Mouse (Mus musculus) neutrophil, adult 5-6 weeks (primary cell): ENCODE measurements around the gene Sept5. TPM values are rescaled to one million over a fixed set of nuclear protein-coding genes. Genes with fewer than 3 reads are reported as not detected.

Source experiments
- ATAC-seq: fragments of 151-379, 151-347 bp; 2 replicates; pipeline ENCODE4 v1.8.0; 2017; ENCODE audit warnings: mild to moderate bottlenecking, moderate TSS enrichment; ENCODE audit not compliant: insufficient number of reproducible peaks, poor library complexity, low FRiP score, severe bottlenecking; ENCODE audit errors: extremely low read depth
- total RNA-seq: library from RNA; stranded (forward); fragments of 200-1000 nt; gene quantifications from 2 replicates; pipeline ENCODE4 v1.2.3, GENCODE M21; 2017

Sept5 gene
- total RNA-seq, 1 experiment from 2014 or later = 2.2 TPM

DNA sequence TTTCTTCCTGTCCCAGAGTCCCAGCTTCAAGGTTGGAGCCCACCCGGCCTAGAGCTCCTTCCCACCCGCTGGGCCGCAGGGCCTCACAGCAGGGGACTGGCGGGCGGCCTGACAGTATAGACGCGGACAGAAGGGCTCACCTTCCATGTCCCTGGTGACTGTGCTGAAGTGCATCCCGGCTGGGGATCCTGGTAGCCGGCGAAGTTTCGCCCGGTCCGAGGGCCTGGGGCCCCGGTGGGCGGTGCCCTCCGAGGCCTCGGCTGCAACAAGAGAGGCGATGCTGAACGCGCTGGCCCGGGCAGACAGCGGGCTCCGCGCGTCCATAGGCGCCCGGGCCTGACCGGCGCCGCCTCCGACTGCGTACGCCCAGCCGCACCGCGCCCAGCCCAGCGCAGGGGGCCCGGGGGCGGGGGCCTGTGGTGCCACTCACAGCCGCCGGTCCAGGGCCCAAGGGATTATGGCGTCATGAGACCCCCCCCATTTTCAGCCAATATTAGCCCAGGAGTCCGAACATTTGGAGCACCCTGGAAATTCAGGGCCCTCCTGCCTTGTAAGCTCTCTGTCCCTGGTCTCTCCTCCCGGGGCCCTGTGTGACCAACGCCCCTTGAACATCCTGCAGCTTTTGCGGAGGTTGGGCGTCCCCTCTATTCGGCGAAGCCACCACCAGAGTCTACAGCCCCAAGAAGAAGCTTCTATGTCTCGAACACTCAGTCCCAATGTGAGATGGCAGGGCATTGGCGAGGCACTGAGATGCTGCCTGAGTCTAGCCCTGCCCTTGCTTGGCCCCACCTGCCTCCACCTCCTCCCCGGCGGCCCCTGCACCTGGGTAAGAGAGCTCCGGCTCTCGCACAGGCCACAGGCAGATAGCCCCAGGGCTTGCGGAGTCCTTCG is 41.7 kb downstream of the Sept5 start:
- no peak for ATAC-seq

GRCm38 (mm10) chr16:18586906-18587546 is 42.7 kb downstream of the Sept5 start:
- ATAC-seq = no peak

GRCm38 (mm10) chr16:18586076-18586905 is 43.5 kb downstream of the Sept5 start:
- no peak for ATAC-seq

DNA sequence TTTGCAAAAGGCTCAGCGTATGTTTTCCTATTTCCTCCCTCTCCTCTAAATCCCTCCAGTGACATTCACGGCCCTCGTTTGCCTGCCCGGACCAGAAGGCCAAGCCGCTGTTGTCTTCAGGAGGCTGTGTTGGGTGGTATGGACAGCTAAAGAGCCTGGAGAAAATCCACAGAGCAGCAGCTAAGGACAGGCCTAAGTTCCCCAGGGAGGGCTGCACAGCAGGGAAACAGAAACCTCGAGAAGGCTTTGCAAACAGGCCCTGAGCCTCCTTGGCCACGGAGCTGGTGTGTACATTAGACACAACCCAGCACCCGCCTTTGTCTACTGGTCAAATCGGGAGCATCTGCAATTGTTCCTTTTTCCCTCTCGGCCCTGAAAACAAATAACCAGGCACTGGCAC is 44.1 kb downstream of the Sept5 start:
- no peak for ATAC-seq

DNA sequence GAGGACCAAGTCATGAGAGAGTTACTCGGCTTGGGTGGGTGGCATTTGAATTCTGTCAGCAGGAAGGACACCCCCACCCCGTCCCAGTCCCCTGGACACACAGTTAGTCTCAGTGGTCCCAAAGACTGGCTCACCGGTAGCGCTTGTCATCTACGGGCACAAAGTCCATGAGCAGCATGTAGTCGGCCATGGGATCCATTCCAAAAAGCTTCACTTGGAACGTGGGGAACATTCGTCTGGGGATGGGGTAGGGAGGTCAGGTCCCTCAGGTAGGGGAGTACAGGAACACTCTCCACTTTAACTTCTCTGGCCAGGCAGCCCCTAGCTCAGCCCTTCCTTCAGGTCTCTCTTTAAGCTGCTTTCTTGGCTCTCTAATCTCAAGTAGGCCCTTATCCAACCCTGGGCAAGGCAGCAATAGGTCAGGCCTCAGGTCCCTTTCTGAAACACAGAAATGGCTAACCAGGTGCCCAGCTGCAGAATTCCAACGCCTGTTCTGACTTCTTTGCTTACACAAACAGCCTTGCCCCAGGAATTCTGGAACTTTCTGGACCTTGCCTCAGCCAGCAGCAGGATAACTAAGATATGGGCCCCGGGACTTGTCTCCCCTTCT is 44.7 kb downstream of the Sept5 start:
- ATAC-seq = no peak

GRCm38 (mm10) chr16:18583673-18584357 is 45.9 kb downstream of the Sept5 start:
- ATAC-seq = no peak

- no peak for ATAC-seq
Measured at GRCm38 (mm10) chr16:18583169-18583568, 46.6 kb downstream of the Sept5 start.

DNA sequence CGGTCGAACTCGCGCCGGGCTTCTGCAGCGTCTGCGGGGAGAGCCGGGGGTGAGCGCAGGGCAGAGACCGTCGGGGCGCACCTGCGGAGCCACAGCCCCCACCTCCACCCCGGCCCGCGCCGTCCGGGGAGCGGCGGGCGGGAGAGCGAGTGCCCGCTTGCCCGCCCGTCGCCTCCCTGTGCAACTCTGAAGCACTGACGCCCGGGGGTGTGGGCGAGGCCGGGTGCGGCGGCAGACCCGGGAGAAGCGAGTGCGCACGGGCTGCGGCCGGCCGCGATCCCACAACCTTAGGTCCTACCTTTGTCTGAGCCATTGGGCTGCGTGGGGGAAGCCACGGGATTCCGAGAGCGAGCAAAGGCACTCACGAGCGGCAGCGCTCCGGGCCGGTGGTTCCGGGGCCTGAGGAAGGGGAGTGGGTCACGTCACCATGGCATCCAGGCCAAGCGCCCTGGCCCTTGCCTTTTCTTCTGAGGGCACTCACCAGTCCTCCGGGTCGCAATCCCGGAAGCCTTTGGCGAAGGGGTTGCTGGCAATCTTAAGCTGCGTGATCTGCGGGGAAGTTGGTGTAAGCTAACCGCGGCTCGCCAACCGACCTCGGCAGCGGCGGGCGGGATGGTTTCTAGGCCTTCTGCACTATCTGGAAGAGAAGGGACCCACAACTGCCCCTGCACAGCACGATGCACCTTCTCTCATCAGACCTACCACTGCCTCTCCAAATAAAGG is 47.2 kb downstream of the Sept5 start:
- ATAC-seq = no peak

GRCm38 (mm10) chr16:18581623-18582205 is 48.0 kb downstream of the Sept5 start:
- ATAC-seq = no peak

GRCm38 (mm10) chr16:18581050-18581622 is 48.6 kb downstream of the Sept5 start:
- ATAC-seq = no peak

DNA sequence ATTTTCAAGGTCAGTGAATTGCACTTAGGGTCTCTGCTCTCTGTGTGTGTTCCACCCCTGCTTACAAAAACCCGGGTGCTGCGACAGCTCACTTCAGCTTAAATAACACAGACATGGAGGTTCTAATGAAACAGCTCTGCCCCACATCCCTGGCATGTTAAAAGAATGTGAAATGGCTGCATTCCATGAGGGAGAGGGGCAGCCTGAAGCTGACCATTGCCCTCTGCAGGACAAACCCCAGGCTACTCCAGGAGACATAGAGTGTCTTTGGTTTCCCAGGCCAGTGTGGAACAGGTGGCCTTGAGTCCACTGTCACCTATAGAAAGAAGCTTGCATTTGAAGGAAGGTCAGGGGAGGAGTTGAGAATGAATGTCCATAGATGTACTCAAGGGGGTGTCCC is 49.4 kb downstream of the Sept5 start:
- ATAC-seq = no peak

GRCm38 (mm10) chr16:18577599-18578160 is 52.1 kb downstream of the Sept5 start:
- no peak for ATAC-seq

GRCm38 (mm10) chr16:18577071-18577470 is 52.7 kb downstream of the Sept5 start:
- no peak for ATAC-seq

- no peak for ATAC-seq
Measured at GRCm38 (mm10) chr16:18574196-18574595, 55.6 kb downstream of the Sept5 start.
